Mouse (Mus musculus): Measurements from ENCODE around the gene Irf2.

DNA sequence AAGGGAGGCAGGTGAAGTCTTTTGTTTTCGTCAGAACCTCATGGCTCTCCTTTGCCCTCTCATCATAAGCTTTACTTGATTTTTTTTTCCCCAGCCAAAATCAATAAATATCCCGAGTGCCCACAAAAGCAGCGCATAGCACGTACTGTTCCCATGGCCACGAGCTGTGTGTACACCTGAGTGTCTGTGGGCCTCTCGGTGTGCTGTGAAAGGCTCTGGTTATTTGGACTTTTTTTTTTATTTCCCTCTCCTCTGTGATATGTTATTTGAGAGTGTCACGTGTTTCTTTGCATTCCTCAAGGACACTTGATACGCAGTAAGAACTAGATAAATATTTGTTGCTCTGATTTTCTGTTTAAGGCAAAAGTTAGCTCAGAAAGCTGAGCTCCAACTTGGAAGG is 11.0 kb downstream of the Irf2 start:
- no peak for TF ChIP-seq CTCF (IDR thresholded peaks at IDR 0.05; ENCODE audit: low read depth)
- TF ChIP-seq EP300 (optimal IDR thresholded peaks at IDR 0.05): no peak
